Mouse (Mus musculus) limb, embryonic 13.5 days (tissue): ENCODE data around the gene Brap. TPM values are rescaled to one million over a fixed set of nuclear protein-coding genes. Genes with fewer than 3 reads are reported as not detected.
"Not testable (repeated sequence)": the region's sequence is repeated elsewhere in the genome, so short reads cannot be mapped to it uniquely, and the experiment has no call there.

Source experiments
- ATAC-seq: fragments of 200-750 bp; cut with Nextera tagmentation; 2 replicates; pipeline ENCODE4 v1.8.0; 2017; ENCODE audit warnings: low read depth, moderate number of reproducible peaks, moderate TSS enrichment; ENCODE audit not compliant: low FRiP score
- H3K27ac ChIP-seq: fragments of 300-500 bp; sonication (generic); 2 replicates; pipeline ENCODE4 v1.5.1; 2015; ENCODE audit warnings: inconsistent platforms, mild to moderate bottlenecking, moderate library complexity
- H3K27me3 ChIP-seq: fragments of 300-500 bp; sonication (generic); 2 replicates; pipeline ENCODE4 v1.6.1; 2015; ENCODE audit warnings: mild to moderate bottlenecking, inconsistent platforms
- H3K36me3 ChIP-seq: fragments of 300-500 bp; sonication (generic); 2 replicates; pipeline ENCODE4 v1.6.1; 2015; ENCODE audit warnings: inconsistent platforms, mild to moderate bottlenecking, moderate library complexity
- H3K4me1 ChIP-seq: fragments of 300-500 bp; sonication (generic); 2 replicates; pipeline ENCODE4 v1.6.1; 2015; ENCODE audit warnings: inconsistent platforms
- H3K4me2 ChIP-seq: fragments of 300-500 bp; sonication (generic); replicated peaks from 2 replicates; pipeline ENCODE4 v1.6.1; 2015; ENCODE audit warnings: inconsistent platforms, mild to moderate bottlenecking, moderate library complexity
- H3K4me3 ChIP-seq: fragments of 300-500 bp; sonication (generic); 2 replicates; pipeline ENCODE4 v1.5.1; 2015; ENCODE audit warnings: moderate library complexity, mild to moderate bottlenecking, inconsistent platforms
- H3K9ac ChIP-seq: fragments of 300-500 bp; sonication (generic); 2 replicates; pipeline ENCODE4 v1.6.1; 2015; ENCODE audit warnings: mild to moderate bottlenecking, inconsistent platforms
- H3K9me3 ChIP-seq: fragments of 300-500 bp; sonication (generic); 2 replicates; pipeline ENCODE4 v1.6.1; 2016; ENCODE audit warnings: inconsistent platforms
- WGBS: fragments of 180-500 bp; shearing (Covaris S2); methylation state at CpG from one replicate; pipeline ENCODE4 v1.1.7; 2015; 5-methylcytosine and 5-hydroxymethylcytosine counted together
- polyA plus RNA-seq: library from polyadenylated mRNA; unstranded; fragments of >200 nt; fragmentation: Nextera tagmentation; extraction: Ambion mirVana; gene quantifications from 2 replicates; pipeline ENCODE4 v1.2.1, GENCODE M21; 2015

The Brap gene
- polyA plus RNA-seq, 1 experiment from 2014 or later, result 43.2 TPM

DNA sequence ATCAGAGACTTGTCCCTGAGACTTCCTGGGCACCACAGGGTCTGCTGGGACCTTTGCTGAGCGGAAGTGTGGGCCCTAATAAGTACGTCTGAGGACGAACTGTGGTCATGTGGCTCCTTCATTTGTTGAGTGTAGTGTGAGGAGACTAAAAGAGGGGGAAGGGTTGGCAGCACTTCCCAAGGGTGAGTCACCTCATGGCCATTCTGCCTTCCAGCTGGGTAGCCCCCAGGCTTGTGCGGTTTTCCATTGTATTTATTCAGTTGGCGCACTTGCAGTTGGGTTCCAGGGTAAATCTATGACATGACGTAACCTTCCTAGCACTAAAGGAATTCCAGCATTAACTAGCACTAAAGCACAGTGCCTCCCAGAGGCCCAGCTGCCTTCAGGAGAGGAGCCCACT, 25.1 kb downstream of the Brap start:
- Histone ChIP-seq H3K9ac (no peak overlapping the region), H3K4me2 (no peak overlapping the region), H3K4me1 (no peaks in the 10 kb centered on the region), H3K36me3 (peaks cover 74% of the 10 kb centered on the region), H3K27me3 (no peaks in the 10 kb centered on the region), H3K27ac (no peak overlapping the region), H3K9me3 (no peaks in the 10 kb centered on the region), H3K4me3 (no peak overlapping the region)
- WGBS, result 87% methylated on average over 6 of the region's 6 CpGs
- ATAC-seq, result no peak

DNA sequence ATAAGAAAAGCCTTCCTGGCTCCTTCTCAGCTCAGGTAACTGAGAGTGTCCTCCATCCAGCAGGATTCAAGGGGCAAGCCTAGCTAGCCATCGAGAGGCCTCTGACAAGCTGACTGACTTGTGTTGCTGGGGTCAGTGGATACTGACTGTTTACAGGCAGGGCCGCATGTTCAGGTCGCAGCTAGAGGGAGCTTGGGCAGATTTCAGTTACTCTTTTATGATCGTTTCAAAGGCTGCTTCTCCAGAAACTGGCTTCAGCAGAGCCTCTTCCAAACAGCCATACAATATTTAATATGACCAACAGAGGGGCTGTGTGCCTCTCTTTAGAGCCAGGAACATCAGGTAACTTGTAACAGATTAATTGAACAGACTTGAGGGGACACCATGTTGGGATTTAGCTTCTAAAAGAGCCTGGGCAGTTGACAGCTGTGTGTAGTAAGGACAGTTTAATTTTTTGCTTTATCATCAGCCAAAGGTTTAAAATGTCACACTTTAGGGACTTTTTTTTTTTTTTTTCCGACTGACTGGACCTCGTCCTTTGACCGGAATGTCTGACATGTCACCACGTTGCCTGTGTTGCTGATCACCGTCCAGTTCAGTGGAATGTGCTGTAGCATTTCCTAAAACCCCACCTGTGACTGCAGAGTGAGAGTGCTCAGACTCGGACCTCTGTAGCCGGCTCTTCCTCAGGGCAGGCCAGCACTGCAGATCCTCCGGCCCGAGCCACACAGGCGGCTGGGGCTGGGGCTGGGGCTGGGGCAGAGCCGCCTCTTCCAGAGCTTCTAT, 25.9 kb downstream of the Brap start:
- Histone ChIP-seq H3K27me3 (no peaks in the 10 kb centered on the region), H3K4me2 (no peak overlapping the region), H3K27ac (no peak overlapping the region), H3K4me1 (no peaks in the 10 kb centered on the region), H3K9me3 (no peaks in the 10 kb centered on the region), H3K9ac (no peak overlapping the region), H3K4me3 (no peak overlapping the region), H3K36me3 (peaks cover 66% of the 10 kb centered on the region)
- ATAC-seq, result no peak
- WGBS, result 73% methylated on average over 15 of the region's 15 CpGs

GRCm38 (mm10) chr5:121690482-121691211, 30.3 kb downstream of the Brap start:
- H3K4me1 ChIP-seq, result no peaks in the 10 kb centered on the region
- ATAC-seq, result no peak
- H3K27me3 ChIP-seq, result no peaks in the 10 kb centered on the region
- WGBS, result 79% methylated on average over 7 of the region's 7 CpGs
- no peak overlapping the region; the same call in 1 of the 2 replicates for H3K27ac ChIP-seq
- H3K4me3 ChIP-seq, result no peak overlapping the region
- no peak overlapping the region for H3K9ac ChIP-seq
- peaks cover 25% of the 10 kb centered on the region for H3K36me3 ChIP-seq
- H3K9me3 ChIP-seq, result no peaks in the 10 kb centered on the region
- H3K4me2 ChIP-seq, result no peak overlapping the region

- H3K27me3 ChIP-seq, result not testable (repeated sequence)
These were observed 31.1 kb downstream of the Brap start for GRCm38 (mm10) chr5:121691436-121691835.

DNA sequence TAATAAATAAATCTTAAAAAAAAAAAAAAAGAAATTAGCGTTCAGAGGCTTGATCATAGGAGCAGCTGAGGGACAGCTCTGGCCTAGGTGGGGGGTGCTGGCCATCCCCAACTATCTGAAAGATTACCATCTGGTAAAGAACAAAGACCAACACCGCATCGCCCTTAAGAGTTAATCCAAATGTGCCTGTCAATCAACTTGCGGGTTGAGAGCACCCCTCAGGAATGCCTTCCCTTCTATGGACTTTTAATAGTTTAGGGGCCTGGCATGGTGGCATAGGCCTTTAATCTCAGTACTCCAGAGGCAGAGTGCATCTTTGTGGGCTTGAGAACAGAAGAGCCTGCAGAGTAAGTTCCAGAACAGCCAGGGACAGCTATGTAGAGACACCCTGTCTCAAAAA, 32.5 kb downstream of the Brap start:
- Histone ChIP-seq H3K4me1 (no peaks in the 10 kb centered on the region), H3K27me3 (no peaks in the 10 kb centered on the region), H3K9me3 (no peaks in the 10 kb centered on the region), H3K4me3 (no peak overlapping the region), H3K27ac (no peak overlapping the region), H3K36me3 (peaks cover 2% of the 10 kb centered on the region; the same call in 1 of the 2 replicates), H3K9ac (no peak overlapping the region), H3K4me2 (no peak overlapping the region)
- no peak for ATAC-seq
- WGBS, result 74% methylated on average over 4 of the region's 4 CpGs

More at GRCm38 (mm10) chr5:121691436-121691835, 31.1 kb downstream of the Brap start:
- 92% methylated on average over 7 of the region's 7 CpGs for WGBS
- not testable (repeated sequence) for H3K27ac ChIP-seq, H3K4me2 ChIP-seq, H3K9ac ChIP-seq, ATAC-seq, H3K9me3 ChIP-seq, H3K4me1 ChIP-seq, H3K4me3 ChIP-seq
- peaks cover 17% of the 10 kb centered on the region for H3K36me3 ChIP-seq

GRCm38 (mm10) chr5:121696761-121697160, 36.4 kb downstream of the Brap start:
- Histone ChIP-seq H3K9me3 (no peaks in the 10 kb centered on the region), H3K9ac (no peak overlapping the region), H3K4me2 (no peak overlapping the region), H3K27me3 (no peaks in the 10 kb centered on the region), H3K4me1 (no peaks in the 10 kb centered on the region), H3K36me3 (no peaks in the 10 kb centered on the region), H3K27ac (no peak overlapping the region), H3K4me3 (no peak overlapping the region)
- no peak for ATAC-seq
- 78% methylated on average over 6 of the region's 6 CpGs for WGBS

GRCm38 (mm10) chr5:121699891-121700290, 39.5 kb downstream of the Brap start:
- 59% methylated on average over 5 of the region's 5 CpGs for WGBS
- Histone ChIP-seq H3K27me3 (no peaks in the 10 kb centered on the region), H3K4me2 (no peak overlapping the region), H3K9ac (no peak overlapping the region), H3K36me3 (no peaks in the 10 kb centered on the region), H3K4me3 (no peak overlapping the region), H3K9me3 (no peaks in the 10 kb centered on the region), H3K27ac (no peak overlapping the region), H3K4me1 (0 out of 2 replicates have a peak, but pooled peaks cover 6% of the 10 kb centered on the region)
- ATAC-seq, result no peak

DNA sequence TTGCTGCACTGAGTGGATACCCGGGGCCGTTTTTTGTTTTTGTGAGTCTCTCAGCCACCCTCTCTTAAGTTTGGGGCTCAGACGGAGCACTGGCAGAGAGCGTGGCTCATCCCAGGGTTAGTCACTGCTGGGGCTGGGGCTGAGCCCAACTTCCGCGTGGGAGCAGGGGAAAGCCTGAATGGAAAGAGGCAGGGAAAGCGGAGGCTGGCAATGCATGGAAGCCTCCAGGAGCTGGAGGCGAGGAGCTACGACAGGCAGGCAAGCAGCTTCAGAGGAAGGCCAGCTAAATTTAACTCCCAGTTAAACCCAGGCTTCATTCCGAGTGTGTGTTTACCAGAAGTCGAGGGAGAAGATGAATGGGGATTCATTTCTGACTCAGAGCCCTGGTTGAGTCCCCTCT, 40.1 kb downstream of the Brap start:
- H3K27me3 ChIP-seq, result no peaks in the 10 kb centered on the region
- no peaks in the 10 kb centered on the region for H3K9me3 ChIP-seq
- ATAC-seq, result no peak
- no peak overlapping the region for H3K27ac ChIP-seq
- 30% methylated on average over 11 of the region's 11 CpGs for WGBS
- H3K4me2 ChIP-seq, result 0 out of 2 replicates have a peak overlapping the region, but pooled peaks have one; percentile 1
- peak overlapping the region; percentile 5; the same call in 1 of the 2 replicates for H3K9ac ChIP-seq
- H3K4me1 ChIP-seq, result 0 out of 2 replicates have a peak, but pooled peaks cover 7% of the 10 kb centered on the region
- H3K4me3 ChIP-seq, result no peak overlapping the region
- no peaks in the 10 kb centered on the region for H3K36me3 ChIP-seq

DNA sequence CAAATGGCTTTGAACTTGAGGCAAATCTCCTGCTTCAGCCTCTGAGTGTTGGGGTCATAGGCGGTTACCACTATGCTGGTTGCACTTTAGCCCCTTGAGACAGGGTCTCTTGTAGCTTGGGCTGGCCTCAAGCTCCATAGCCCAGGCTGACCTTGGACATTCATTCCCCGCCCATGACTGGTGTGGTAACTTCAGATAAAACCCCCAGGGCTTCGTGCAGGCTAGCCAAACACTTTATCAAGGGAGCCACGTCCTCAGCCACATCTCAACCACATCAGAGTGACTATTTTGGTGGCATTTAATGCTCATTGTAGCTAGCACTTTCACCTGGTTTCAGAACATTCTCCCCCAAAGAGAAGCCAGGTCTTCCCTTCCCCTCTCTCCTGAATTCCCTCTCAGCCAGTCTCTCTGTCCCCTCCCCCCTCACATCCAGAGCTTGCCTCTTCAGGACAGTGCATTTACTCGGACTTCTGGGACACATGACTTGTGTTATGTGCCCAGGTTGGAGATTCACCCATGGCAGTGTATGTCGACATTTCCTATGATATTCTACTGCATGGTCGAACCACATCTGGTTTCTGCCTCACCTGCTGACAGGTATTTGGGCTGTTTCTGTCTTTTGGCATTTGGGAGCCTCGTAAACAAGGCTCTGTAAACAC, 40.9 kb downstream of the Brap start:
- H3K9ac ChIP-seq, result no peak overlapping the region
- H3K4me1 ChIP-seq, result 0 out of 2 replicates have a peak, but pooled peaks cover 7% of the 10 kb centered on the region
- H3K4me3 ChIP-seq, result no peak overlapping the region
- no peaks in the 10 kb centered on the region for H3K36me3 ChIP-seq
- no peak overlapping the region for H3K27ac ChIP-seq
- no peaks in the 10 kb centered on the region for H3K27me3 ChIP-seq
- ATAC-seq, result no peak
- 56% methylated on average over 8 of the region's 8 CpGs for WGBS
- H3K4me2 ChIP-seq, result no peak overlapping the region
- no peaks in the 10 kb centered on the region for H3K9me3 ChIP-seq

DNA sequence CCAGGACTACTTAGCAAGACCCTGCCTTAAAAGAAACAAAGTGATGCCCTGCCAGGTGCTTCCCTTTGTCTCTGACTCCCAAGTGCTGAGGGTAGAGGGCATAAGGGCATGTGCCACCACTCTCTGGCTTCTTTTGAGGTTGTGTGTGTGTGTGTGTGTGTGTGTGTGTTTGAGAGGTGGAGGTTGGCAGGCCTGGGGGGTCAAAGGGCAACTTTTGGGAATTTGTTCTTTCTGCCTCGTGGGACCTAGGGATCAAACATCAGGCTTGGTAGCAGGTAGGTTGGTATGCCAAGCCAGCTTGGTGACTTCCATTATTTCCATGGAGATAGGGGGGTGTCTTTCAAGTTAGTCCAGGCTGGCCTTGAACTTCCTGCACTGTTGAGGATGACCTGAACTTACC, 43.0 kb downstream of the Brap start:
- Histone ChIP-seq H3K4me2 (no peak overlapping the region), H3K9ac (no peak overlapping the region), H3K27me3 (no peaks in the 10 kb centered on the region), H3K36me3 (no peaks in the 10 kb centered on the region), H3K9me3 (no peaks in the 10 kb centered on the region), H3K27ac (no peak overlapping the region), H3K4me3 (no peak overlapping the region), H3K4me1 (0 out of 2 replicates have a peak, but pooled peaks cover 7% of the 10 kb centered on the region)
- no peak for ATAC-seq
- 50% methylated on average over 1 of the region's 1 CpGs for WGBS

- WGBS, result 12% methylated on average over 20 of the region's 20 CpGs
- H3K27ac ChIP-seq, result no peak overlapping the region
- no peak for ATAC-seq
- 0 out of 2 replicates have a peak, but pooled peaks cover 7% of the 10 kb centered on the region for H3K4me1 ChIP-seq
- peak overlapping the region; percentile 50; the same call in 1 of the 2 replicates for H3K9ac ChIP-seq
- no peaks in the 10 kb centered on the region for H3K36me3 ChIP-seq
- no peaks in the 10 kb centered on the region for H3K27me3 ChIP-seq
- H3K4me3 ChIP-seq, result peak overlapping the region; percentile 20
- no peaks in the 10 kb centered on the region for H3K9me3 ChIP-seq
- peak overlapping the region; percentile 54 for H3K4me2 ChIP-seq
These were observed 44.3 kb downstream of the Brap start for GRCm38 (mm10) chr5:121704512-121705248.
